Mouse (Mus musculus) thymus, postnatal 0 days (tissue): ENCODE measurements around the gene Gm17387. TPM values are rescaled to one million over a fixed set of nuclear protein-coding genes. Genes with fewer than 3 reads are reported as not detected.

Experiments used
- DNase-seq: peaks from one replicate; pipeline ENCODE4 v3.0.0-alpha.2; 2015; ENCODE audit warnings: low spot score
- polyA plus RNA-seq: library from polyadenylated mRNA; unstranded; fragments of >200 nt; fragmentation: Nextera tagmentation; extraction: Ambion mirVana; gene quantifications from 2 replicates; pipeline ENCODE4 v1.2.1, GENCODE M21; 2015

Gm17387 gene
- polyA plus RNA-seq: not detected in 2 replicates

GRCm38 (mm10) chr7:141028831-141029230 lies at the start of gene Gm17387:
Gene Gm17387, plus strand, starts transcription at chr7:141029131.
- DNase-seq: no peak

GRCm38 (mm10) chr7:140981704-140982103 lies 47.2 kb upstream of the Gm17387 start:
- no peak for DNase-seq

GRCm38 (mm10) chr7:140982971-140983370 lies 46.0 kb upstream of the Gm17387 start:
- peak; percentile 18 for DNase-seq

- DNase-seq: no peak
Measured at GRCm38 (mm10) chr7:140987182-140988138, 41.5 kb upstream of the Gm17387 start.

GRCm38 (mm10) chr7:140989022-140989421 lies 39.9 kb upstream of the Gm17387 start:
- DNase-seq: no peak

- DNase-seq: no peak
Measured at GRCm38 (mm10) chr7:140990185-140990584, 38.7 kb upstream of the Gm17387 start.

- DNase-seq: no peak
Measured at GRCm38 (mm10) chr7:140990622-140991021, 38.3 kb upstream of the Gm17387 start.

GRCm38 (mm10) chr7:140991117-140991689 lies 37.7 kb upstream of the Gm17387 start:
- no peak for DNase-seq

- no peak for DNase-seq
Measured at GRCm38 (mm10) chr7:140997817-140998216, 31.1 kb upstream of the Gm17387 start.

GRCm38 (mm10) chr7:140998853-140999700 lies 29.9 kb upstream of the Gm17387 start:
- DNase-seq: peak; percentile 38

- no peak for DNase-seq
Measured at GRCm38 (mm10) chr7:141000881-141001708, 27.8 kb upstream of the Gm17387 start.

GRCm38 (mm10) chr7:141003248-141004010 lies 25.5 kb upstream of the Gm17387 start:
- DNase-seq: no peak

- DNase-seq: no peak
Measured at GRCm38 (mm10) chr7:141006446-141006845, 22.5 kb upstream of the Gm17387 start.

GRCm38 (mm10) chr7:141006914-141007313 lies 22.0 kb upstream of the Gm17387 start:
- DNase-seq: no peak

GRCm38 (mm10) chr7:141008312-141008761 lies 20.6 kb upstream of the Gm17387 start:
- no peak for DNase-seq

- DNase-seq: peak; percentile 77
Measured at GRCm38 (mm10) chr7:141008938-141009660, 19.8 kb upstream of the Gm17387 start.

GRCm38 (mm10) chr7:141009665-141010064 lies 19.3 kb upstream of the Gm17387 start:
- no peak for DNase-seq

GRCm38 (mm10) chr7:141010593-141010992 lies 18.3 kb upstream of the Gm17387 start, which contains the start of gene Ifitm3:
Gene Ifitm3, minus strand, starts transcription at chr7:141010770.
- no peak for DNase-seq

GRCm38 (mm10) chr7:141011238-141011770 lies 17.6 kb upstream of the Gm17387 start:
- DNase-seq: no peak
